Mouse (Mus musculus): ENCODE data around the gene Ccdc40. TPM values are rescaled to one million over a fixed set of nuclear protein-coding genes. Genes with fewer than 3 reads are reported as not detected.

Gene Ccdc40
- polyA plus RNA-seq, 1 experiment from 2014 or later = 2.9 TPM

DNA sequence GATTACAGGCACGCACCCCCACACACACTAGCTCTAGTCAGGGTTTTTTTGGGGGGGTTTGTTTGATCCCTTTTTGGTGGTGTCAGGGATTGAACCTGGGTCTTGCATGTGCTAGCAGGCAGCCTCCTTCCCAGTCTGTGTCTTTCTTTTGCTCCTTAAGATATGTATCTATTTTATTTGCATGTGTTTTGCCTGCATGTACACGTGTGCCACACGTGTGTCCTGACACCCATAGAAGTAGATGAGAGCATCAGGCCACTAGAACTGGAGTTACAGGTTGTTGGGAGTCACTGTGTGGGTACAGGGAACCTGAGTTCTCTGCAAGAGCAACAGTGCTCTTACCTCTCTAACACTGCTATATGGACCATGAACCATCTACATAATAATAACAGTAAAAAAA, 39.1 kb upstream of the Ccdc40 start:
- Histone ChIP-seq H3K9ac (ENCODE audit: low read length) (no peak overlapping the region), H3K9me3 (replicated peaks; ENCODE audit: control insufficient read depth, low read length) (no peaks in the 10 kb centered on the region), H3K4me2 (ENCODE audit: low read depth, low read length) (no peak overlapping the region), H3K27me3 (ENCODE audit: control insufficient read depth, insufficient read depth, low read length) (0 out of 2 replicates have a peak, but pooled peaks cover 2% of the 10 kb centered on the region), H3K4me1 (ENCODE audit: control insufficient read depth, insufficient read depth, low read length) (peaks cover 23% of the 10 kb centered on the region), H3K4me3 (ENCODE audit: low read length) (no peak overlapping the region), H3K36me3 (ENCODE audit: control insufficient read depth, insufficient read depth) (no peaks in the 10 kb centered on the region), H3K27ac (ENCODE audit: low read length) (no peak overlapping the region)
- WGBS = 91% methylated on average over 3 of the region's 3 CpGs
- ATAC-seq (replicated peaks; ENCODE audit: extremely low read depth, insufficient read depth, low FRiP score) = no peak

DNA sequence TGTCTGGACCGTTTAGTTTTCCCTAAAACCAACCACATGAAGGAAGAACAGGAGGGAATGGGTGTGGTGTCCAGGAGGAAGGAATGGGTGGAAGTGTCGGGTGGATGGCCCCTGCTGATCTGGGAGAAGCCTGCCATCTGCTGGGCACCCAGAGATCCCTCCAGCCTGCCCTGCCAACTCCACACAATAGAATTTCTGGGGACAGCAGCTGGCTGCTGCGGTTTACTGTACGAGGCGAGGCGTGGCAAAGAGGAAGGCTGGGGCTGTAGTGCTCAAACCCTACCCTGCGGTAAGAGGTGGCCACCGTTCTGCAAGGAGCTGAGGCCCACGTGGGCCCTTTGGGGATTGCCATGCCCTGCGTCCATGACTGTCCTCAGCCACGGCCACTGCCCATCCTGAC, 37.9 kb upstream of the Ccdc40 start:
- no peaks in the 10 kb centered on the region for H3K9me3 ChIP-seq (replicated peaks; ENCODE audit: control insufficient read depth, low read length)
- no peak overlapping the region for H3K27ac ChIP-seq (ENCODE audit: low read length)
- peak; percentile 64 for ATAC-seq (replicated peaks; ENCODE audit: extremely low read depth, insufficient read depth, low FRiP score)
- H3K4me1 ChIP-seq (ENCODE audit: control insufficient read depth, insufficient read depth, low read length) = peaks cover 23% of the 10 kb centered on the region
- no peaks in the 10 kb centered on the region for H3K36me3 ChIP-seq (ENCODE audit: control insufficient read depth, insufficient read depth)
- H3K27me3 ChIP-seq (ENCODE audit: control insufficient read depth, insufficient read depth, low read length) = 0 out of 2 replicates have a peak, but pooled peaks cover 2% of the 10 kb centered on the region
- no peak overlapping the region for H3K4me2 ChIP-seq (ENCODE audit: low read depth, low read length)
- H3K9ac ChIP-seq (ENCODE audit: low read length) = no peak overlapping the region
- WGBS = 18% methylated on average over 11 of the region's 11 CpGs
- no peak overlapping the region for H3K4me3 ChIP-seq (ENCODE audit: low read length)

DNA sequence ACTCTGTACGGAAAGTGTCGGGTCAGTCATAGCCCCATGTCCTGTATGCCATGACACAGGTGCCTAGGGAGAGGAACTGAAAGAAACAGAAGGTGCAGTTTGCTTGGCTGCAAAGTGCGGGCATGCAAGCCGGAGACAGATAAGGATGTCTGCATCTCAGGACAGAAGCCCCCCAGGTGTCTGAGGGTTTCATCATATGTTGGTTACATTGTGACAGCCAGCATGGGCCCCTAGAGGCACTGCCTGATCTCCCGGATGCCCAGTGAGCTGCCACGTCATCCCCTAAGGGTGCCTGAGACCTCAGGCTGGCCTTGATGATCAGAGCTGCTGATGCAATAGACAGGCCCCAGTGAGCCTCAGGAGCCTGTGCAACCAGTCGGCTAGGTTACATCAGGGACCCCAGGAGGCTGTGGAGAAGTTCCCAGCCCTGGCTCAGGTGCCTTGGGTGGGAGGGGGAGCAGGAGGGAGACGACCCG, 36.7 kb upstream of the Ccdc40 start:
- 0 out of 2 replicates have a peak, but pooled peaks cover 2% of the 10 kb centered on the region for H3K27me3 ChIP-seq (ENCODE audit: control insufficient read depth, insufficient read depth, low read length)
- no peak overlapping the region for H3K27ac ChIP-seq (ENCODE audit: low read length)
- peaks cover 22% of the 10 kb centered on the region for H3K4me1 ChIP-seq (ENCODE audit: control insufficient read depth, insufficient read depth, low read length)
- H3K9me3 ChIP-seq (replicated peaks; ENCODE audit: control insufficient read depth, low read length) = no peaks in the 10 kb centered on the region
- no peak overlapping the region for H3K4me3 ChIP-seq (ENCODE audit: low read length)
- no peak for ATAC-seq (replicated peaks; ENCODE audit: extremely low read depth, insufficient read depth, low FRiP score)
- H3K9ac ChIP-seq (ENCODE audit: low read length) = no peak overlapping the region
- H3K36me3 ChIP-seq (ENCODE audit: control insufficient read depth, insufficient read depth) = no peaks in the 10 kb centered on the region
- H3K4me2 ChIP-seq (ENCODE audit: low read depth, low read length) = no peak overlapping the region
- WGBS = 74% methylated on average over 9 of the region's 9 CpGs

DNA sequence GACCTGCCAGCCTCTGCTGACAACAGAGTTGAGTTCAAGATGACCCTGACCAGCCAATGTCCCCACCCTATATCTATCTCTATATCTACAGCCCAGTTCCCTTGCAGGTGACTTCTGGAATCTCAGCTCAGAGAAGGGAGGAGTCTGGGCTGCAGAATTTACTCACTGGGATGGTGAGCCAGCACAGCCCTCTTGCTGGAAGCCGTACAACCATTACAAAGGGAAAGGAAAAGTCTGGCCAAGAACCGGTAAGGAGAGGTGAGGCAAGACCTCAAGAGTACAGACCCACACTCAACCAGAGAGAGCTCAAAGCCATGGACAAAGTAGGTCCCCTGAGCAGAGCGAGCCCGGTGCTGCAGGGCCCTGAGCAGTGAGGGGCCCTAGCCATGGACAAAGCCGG, 36.2 kb upstream of the Ccdc40 start:
- H3K36me3 ChIP-seq (ENCODE audit: control insufficient read depth, insufficient read depth) = no peaks in the 10 kb centered on the region
- no peak overlapping the region for H3K4me2 ChIP-seq (ENCODE audit: low read depth, low read length)
- H3K4me1 ChIP-seq (ENCODE audit: control insufficient read depth, insufficient read depth, low read length) = peaks cover 16% of the 10 kb centered on the region
- H3K9me3 ChIP-seq (replicated peaks; ENCODE audit: control insufficient read depth, low read length) = no peaks in the 10 kb centered on the region
- no peak overlapping the region for H3K4me3 ChIP-seq (ENCODE audit: low read length)
- no peak overlapping the region for H3K27ac ChIP-seq (ENCODE audit: low read length)
- H3K9ac ChIP-seq (ENCODE audit: low read length) = no peak overlapping the region
- 75% methylated on average over 5 of the region's 5 CpGs for WGBS
- no peak for ATAC-seq (replicated peaks; ENCODE audit: extremely low read depth, insufficient read depth, low FRiP score)
- H3K27me3 ChIP-seq (ENCODE audit: control insufficient read depth, insufficient read depth, low read length) = 0 out of 2 replicates have a peak, but pooled peaks cover 2% of the 10 kb centered on the region

- H3K27me3 ChIP-seq (ENCODE audit: control insufficient read depth, insufficient read depth, low read length) = 0 out of 2 replicates have a peak, but pooled peaks cover 2% of the 10 kb centered on the region
- no peaks in the 10 kb centered on the region for H3K36me3 ChIP-seq (ENCODE audit: control insufficient read depth, insufficient read depth)
- no peak for ATAC-seq (replicated peaks; ENCODE audit: extremely low read depth, insufficient read depth, low FRiP score)
- H3K4me2 ChIP-seq (ENCODE audit: low read depth, low read length) = no peak overlapping the region
- no peaks in the 10 kb centered on the region for H3K9me3 ChIP-seq (replicated peaks; ENCODE audit: control insufficient read depth, low read length)
- no peak overlapping the region for H3K27ac ChIP-seq (ENCODE audit: low read length)
- no peak overlapping the region for H3K9ac ChIP-seq (ENCODE audit: low read length)
- H3K4me1 ChIP-seq (ENCODE audit: control insufficient read depth, insufficient read depth, low read length) = peaks cover 12% of the 10 kb centered on the region
- no peak overlapping the region for H3K4me3 ChIP-seq (ENCODE audit: low read length)
- 75% methylated on average over 9 of the region's 9 CpGs for WGBS
Observed at GRCm38 (mm10) chr11:119192605-119193004, 35.8 kb upstream of the Ccdc40 start.

GRCm38 (mm10) chr11:119197618-119198563, 30.5 kb upstream of the Ccdc40 start:
- peak; percentile 25; the same call in 1 of the 2 replicates for ATAC-seq (replicated peaks; ENCODE audit: extremely low read depth, insufficient read depth, low FRiP score)

DNA sequence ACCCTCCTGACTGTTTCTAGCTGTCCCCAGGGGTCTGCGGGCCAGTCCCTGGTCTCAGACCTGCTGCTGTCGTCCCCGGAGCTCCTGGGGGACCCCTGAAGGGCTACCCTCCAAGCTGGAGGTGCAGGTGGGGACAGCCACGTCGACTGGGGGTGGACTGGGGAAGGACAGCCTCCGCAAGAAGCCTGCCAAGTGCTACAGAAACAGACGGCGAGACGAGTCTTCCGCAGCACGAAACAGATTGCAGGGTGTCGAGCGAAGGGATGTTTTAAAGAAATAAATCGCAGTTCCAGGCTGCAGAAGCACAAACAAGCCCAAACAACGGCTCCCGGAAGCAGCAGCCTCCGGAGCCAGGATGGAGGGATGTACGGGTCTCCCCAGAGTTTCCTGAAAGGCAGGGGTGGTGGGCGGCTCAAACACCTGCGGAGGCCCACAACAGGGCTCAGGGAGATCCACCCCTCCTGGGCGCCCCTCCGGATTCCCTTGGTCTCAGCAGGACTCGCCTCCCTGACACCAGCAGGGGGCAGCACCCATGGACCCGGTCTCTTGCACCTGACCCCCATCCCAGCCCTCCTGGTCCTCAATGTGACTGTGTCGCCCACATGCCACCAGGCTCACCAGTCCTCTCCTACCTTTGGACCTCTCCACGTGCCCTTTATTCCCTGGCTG, 29.7 kb upstream of the Ccdc40 start:
- H3K4me2 ChIP-seq (ENCODE audit: low read depth, low read length) = no peak overlapping the region
- no peak overlapping the region for H3K4me3 ChIP-seq (ENCODE audit: low read length)
- H3K9me3 ChIP-seq (replicated peaks; ENCODE audit: control insufficient read depth, low read length) = no peaks in the 10 kb centered on the region
- H3K36me3 ChIP-seq (ENCODE audit: control insufficient read depth, insufficient read depth) = no peaks in the 10 kb centered on the region
- no peaks in the 10 kb centered on the region for H3K27me3 ChIP-seq (ENCODE audit: control insufficient read depth, insufficient read depth, low read length)
- 0 out of 2 replicates have a peak, but pooled peaks cover 2% of the 10 kb centered on the region for H3K4me1 ChIP-seq (ENCODE audit: control insufficient read depth, insufficient read depth, low read length)
- H3K9ac ChIP-seq (ENCODE audit: low read length) = no peak overlapping the region
- 50% methylated on average over 26 of the region's 26 CpGs for WGBS
- no peak overlapping the region for H3K27ac ChIP-seq (ENCODE audit: low read length)
- ATAC-seq (replicated peaks; ENCODE audit: extremely low read depth, insufficient read depth, low FRiP score) = no peak

More at GRCm38 (mm10) chr11:119197618-119198563, 30.5 kb upstream of the Ccdc40 start:
- no peaks in the 10 kb centered on the region for H3K27me3 ChIP-seq (ENCODE audit: control insufficient read depth, insufficient read depth, low read length)
- H3K4me2 ChIP-seq (ENCODE audit: low read depth, low read length) = no peak overlapping the region
- no peaks in the 10 kb centered on the region for H3K36me3 ChIP-seq (ENCODE audit: control insufficient read depth, insufficient read depth)
- H3K27ac ChIP-seq (ENCODE audit: low read length) = no peak overlapping the region
- H3K9me3 ChIP-seq (replicated peaks; ENCODE audit: control insufficient read depth, low read length) = no peaks in the 10 kb centered on the region
- no peak overlapping the region for H3K9ac ChIP-seq (ENCODE audit: low read length)
- H3K4me3 ChIP-seq (ENCODE audit: low read length) = no peak overlapping the region
- 0 out of 2 replicates have a peak, but pooled peaks cover 2% of the 10 kb centered on the region for H3K4me1 ChIP-seq (ENCODE audit: control insufficient read depth, insufficient read depth, low read length)
- WGBS = 81% methylated on average over 18 of the region's 18 CpGs

DNA sequence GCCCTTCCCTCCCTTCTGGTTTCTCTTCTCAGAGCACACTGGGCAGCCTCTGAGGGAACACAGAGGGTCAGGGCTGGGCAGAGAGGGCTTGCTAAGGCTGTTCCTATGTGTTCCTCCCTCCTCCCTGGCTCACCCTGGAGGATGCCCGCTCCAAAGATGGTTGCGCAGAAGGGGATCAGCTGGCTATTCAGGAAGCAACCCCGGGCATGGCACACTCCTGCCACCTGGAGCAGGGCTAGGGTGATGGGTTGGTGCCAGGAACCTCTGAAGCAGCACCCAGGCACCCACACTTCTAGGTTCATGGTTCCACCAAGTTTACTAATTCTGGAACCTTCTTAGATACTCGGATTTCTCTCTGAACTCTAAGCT, 29.2 kb upstream of the Ccdc40 start:
- WGBS = 81% methylated on average over 4 of the region's 4 CpGs
- Histone ChIP-seq H3K4me3 (ENCODE audit: low read length) (no peak overlapping the region), H3K36me3 (ENCODE audit: control insufficient read depth, insufficient read depth) (no peaks in the 10 kb centered on the region), H3K4me1 (ENCODE audit: control insufficient read depth, insufficient read depth, low read length) (0 out of 2 replicates have a peak, but pooled peaks cover 2% of the 10 kb centered on the region), H3K9ac (ENCODE audit: low read length) (no peak overlapping the region), H3K4me2 (ENCODE audit: low read depth, low read length) (no peak overlapping the region), H3K27me3 (ENCODE audit: control insufficient read depth, insufficient read depth, low read length) (no peaks in the 10 kb centered on the region), H3K27ac (ENCODE audit: low read length) (no peak overlapping the region), H3K9me3 (replicated peaks; ENCODE audit: control insufficient read depth, low read length) (no peaks in the 10 kb centered on the region)
- no peak for ATAC-seq (replicated peaks; ENCODE audit: extremely low read depth, insufficient read depth, low FRiP score)

- Histone ChIP-seq H3K27me3 (ENCODE audit: control insufficient read depth, insufficient read depth, low read length) (no peaks in the 10 kb centered on the region), H3K36me3 (ENCODE audit: control insufficient read depth, insufficient read depth) (peaks cover 15% of the 10 kb centered on the region), H3K4me2 (ENCODE audit: low read depth, low read length) (no peak overlapping the region), H3K27ac (ENCODE audit: low read length) (no peak overlapping the region), H3K9ac (ENCODE audit: low read length) (no peak overlapping the region), H3K4me3 (ENCODE audit: low read length) (no peak overlapping the region), H3K4me1 (ENCODE audit: control insufficient read depth, insufficient read depth, low read length) (no peaks in the 10 kb centered on the region), H3K9me3 (replicated peaks; ENCODE audit: control insufficient read depth, low read length) (no peaks in the 10 kb centered on the region)
- 46% methylated on average over 5 of the region's 5 CpGs for WGBS
- ATAC-seq (replicated peaks; ENCODE audit: extremely low read depth, insufficient read depth, low FRiP score) = no peak; the same call in 1 of the 2 replicates
Observed at GRCm38 (mm10) chr11:119203423-119203822, 24.9 kb upstream of the Ccdc40 start.
